Mouse (Mus musculus) kidney, postnatal 25 days (tissue): ENCODE results near the gene Fam43a.

Experiments used
- DNase-seq, 2 experiments: peaks; one replicate each; pipeline ENCODE4 v3.0.0; 2021; ENCODE audit warnings: mixed read lengths in 2 of 2

The Fam43a gene

DNA sequence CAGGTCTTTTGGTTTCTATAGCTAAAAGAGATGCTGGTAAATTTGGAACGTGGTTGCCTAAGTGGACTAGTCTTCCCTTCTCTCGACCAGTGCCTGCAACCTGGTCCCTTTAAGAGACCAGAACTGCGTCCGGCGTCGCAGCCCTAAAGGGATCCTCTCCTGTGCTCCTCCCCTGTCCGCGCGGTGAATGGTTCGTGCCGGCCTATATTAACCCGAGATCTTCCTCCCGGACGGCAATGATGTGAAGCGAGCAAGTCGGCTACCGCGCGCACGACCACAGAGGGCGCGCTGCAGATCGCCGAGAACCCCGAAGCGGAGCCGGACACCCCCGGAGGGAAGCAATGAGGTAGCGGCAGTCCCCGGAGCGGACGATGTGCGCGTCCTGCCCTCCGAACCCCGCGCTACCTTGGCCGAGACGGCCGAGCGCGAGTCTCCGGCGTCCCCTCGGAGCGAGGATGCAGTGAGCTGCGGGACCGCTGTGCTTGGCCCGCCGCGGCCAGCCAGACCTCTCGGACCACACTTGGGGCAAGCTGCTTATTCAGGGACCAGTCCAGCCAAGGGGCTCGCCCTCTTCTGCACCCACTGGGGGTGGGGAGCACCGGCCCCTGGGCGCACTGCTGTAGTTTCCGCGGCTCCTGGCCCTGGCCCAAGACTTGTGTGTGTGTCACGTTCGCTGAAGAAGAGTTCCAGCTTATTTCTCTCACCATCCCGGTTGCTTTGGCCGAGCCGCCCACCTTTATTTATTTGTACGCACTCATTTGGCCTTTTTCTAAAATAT lies at the start of gene Fam43a:
TSS of gene Fam43a (plus strand) at position 233 of the 778 bp plus-strand sequence.
- peak; percentile 94 to 96 for DNase-seq

DNA sequence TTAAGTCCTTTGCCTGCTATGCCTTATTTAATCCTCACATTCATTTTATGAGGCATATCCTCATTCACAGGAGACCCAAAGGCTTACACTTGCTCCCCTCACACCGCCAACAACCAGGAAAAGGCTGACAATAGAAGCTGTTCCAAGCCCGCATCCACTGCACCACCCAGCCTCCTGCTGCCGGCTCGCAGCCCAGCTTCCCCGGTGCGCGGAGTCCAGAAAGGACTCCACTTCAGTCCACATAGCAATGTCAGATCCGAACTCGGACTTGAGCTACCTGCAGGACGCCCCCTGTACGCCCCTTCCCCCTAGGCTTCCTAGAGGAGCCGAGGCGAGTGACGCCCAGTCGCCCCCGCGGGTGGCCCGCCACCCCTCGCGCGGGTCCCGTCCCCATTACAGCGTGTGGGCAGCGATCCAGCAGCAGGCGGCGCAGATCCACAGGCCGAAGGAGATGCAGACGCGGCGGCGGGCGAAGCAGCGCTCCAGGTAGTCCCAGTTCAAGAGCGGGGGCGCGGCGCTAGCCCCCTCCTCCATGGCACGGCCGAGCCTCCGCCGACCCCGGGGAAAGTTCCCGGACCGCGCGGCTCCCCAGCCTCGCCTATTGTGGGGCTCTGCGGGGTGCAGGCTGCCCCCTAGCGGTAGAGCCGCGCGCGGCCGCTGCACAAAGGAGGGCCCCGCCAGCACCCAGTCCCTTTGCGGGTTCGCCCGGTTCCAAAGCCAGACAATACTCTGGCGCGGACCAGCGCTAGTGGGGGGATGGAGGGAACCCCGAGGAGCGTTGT lies 49.4 kb upstream of the Fam43a start:
- DNase-seq = peak; percentile 77 to 79

DNA sequence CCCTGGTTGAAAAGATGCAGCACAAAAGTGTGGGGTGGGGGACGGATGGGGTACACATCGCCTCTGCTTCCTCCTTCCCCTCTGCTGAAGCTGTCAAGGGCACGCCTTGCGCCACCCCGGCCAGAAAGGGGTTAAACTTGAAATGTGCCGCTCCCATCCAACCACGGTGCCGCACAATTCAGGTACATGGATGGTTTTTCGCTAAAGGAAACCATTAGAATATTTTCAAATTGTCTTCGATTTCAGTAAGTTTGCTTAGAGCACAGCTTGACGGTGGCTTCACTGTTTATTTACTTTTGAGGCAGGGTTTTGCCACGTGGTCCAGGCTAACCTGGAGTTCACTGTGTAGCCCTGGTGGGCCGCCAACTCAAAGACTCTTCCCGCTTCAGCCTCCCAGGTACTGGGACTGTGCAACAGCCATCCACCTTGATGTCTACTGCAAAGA lies 48.8 kb upstream of the Fam43a start, which contains the start of gene Tmem44:
TSS of gene Tmem44 (minus strand) at position 95 of the 445 bp plus-strand sequence.
- no peak for DNase-seq

DNA sequence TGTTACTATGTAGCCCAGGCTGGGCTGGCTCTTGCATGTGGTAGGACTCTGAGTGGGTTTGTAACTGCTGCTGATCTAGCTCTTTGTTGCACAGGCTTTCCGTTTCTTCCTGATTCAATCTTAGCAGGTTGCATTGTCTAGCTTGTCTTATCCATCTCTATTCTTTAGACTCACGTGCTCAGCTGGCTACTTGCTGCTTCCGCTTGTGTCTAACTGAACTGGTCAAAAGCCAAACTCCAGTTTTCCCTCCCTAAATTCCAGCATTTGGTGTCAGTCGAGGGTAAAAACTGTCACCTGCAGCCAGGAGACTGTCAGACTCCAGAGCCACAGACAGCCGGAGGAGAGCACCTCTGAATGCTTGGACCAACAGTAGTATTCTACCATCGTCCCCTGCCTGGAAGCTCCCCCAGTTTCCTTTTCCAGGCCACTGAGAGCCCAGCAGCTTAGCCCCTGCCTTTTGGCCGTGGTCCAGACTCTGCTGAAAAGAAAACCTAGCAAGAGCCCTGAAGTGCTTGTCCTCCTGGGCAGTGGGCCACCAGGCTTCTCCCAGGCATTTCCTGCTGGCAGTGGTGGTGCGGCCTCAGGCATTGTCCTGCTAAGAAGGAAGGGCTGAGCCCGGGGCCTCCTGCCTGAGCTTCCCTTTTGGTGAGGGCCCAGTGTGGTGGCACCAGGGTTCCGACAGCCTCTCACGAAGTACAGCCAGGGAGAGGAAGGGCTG lies 46.7 kb upstream of the Fam43a start:
- peak; percentile 90 to 94 for DNase-seq

DNA sequence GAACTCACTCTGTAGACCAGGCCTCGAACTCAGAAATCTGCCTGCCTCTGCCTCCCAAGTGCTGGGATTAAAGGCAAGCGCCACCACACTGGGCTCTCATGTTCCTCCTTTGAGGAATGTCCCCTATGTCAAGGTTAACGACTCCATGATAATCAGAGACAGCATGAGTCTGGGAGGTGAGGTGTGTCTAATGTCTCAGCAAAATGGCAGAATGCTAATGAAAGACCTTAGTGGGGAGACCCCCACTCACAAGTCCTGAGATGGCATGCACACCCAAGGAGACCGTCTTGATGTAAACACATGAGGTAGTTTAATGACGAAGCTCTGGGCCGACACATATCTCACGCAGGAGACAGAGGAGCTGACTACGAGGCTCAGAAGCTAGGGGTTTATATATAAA lies 45.4 kb upstream of the Fam43a start:
- DNase-seq = no peak

DNA sequence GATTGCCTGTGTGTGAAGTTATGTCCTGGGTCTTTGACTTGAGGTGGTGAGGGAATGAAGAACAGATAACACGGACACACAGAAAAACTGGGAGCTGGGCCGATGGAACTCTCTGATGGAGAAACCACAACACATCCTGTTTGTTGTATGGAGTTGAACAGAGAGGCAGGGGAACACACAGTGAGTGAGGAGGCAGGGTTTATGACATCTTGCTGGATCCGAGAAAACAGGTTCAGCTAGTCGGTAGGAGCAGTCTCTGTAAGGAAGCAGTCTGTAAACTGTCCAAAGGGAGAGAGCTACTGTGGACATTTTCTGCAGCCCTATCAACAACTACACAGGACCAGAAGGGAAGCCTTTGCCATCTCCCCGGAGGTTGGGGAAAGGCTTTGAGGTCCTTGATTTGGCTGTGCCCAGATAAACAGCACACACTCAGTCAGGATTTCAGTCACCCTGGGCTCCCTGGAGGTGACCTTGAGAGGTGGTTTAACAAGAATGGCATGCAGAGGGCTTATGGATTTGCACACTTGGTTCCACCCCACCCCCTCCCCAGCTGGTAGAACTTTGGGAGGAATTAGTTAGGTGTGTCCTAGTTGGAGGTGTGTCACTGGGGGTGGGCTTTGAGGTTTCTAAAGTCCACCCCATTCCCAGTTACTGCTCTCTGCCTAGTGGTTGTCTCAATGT lies 40.1 kb upstream of the Fam43a start:
- DNase-seq = no peak

DNA sequence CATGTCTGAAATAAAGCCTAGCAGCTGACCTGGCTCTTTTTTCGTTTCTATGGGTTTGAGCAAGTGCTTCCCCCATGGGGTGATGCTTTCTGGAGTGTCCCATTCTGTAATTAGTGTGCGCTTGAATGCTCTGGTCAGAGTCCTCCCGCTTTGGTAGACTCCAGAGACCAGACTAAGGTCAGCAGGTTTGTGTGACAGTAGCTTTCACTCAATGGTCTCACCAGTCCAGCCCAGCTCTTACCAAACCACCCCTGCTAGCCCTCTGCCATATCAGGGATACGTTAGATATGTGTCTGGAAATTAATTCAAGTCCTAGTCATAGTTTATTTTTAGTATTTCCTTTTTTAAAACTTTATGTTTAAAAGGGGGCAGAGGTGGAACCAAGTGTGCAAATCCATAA lies 38.9 kb upstream of the Fam43a start:
- no peak for DNase-seq

DNA sequence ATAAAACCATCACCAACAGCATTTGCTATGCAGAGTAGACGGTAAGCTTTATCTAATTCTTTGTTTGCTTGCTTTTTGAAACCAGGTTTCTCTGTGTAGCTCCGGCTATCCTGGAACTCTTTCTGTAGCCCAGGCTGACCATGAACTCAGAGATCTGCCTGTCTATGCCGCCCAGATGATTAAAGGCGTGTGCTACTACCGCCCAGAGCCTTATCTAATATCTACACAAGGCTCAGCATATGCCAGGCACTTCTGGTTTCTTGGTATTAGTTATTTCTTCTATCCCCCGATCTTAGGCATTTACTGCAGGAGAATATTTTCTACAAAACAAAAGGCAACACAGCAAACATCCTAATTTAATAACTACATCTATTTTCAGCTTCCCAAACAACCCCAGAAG lies 33.9 kb upstream of the Fam43a start:
- DNase-seq = no peak

DNA sequence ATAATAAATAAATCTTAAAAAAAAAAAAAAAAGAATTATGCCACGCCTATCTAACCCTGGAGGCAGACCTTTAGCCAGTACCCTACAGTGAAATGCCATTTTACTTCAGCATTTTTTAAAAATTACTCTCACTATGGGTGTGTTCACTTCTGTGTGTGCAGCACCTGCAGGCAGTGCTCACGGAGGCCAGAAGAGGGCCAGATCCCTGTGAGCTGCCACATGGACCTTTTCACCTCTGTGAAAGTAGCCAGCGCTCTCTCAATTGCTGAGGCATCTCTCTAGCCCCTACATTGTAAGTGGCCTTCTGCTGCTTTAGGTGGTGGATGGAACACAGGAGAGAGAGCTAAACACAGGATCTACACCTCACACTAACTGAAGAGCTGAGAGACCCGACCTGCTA lies 29.4 kb upstream of the Fam43a start:
- DNase-seq = no peak

DNA sequence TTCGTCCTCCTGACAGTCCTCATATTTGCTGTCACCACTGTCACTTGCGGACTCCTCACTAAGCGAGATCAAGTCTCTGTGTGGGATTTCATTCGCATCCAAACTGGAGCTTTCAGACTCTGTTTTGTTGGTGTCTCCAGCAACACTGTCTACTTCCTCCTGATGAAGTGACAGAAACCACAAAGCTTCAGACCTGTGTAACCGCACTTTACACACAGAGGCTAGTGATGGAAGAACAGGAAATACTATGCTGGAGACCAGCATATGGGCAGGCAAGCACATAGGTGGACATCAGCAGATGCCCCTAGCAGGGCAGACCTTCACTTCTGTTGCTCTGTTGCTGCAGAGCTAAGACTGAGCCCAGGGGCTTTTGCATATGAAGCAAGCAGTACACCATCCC lies 28.1 kb upstream of the Fam43a start:
- DNase-seq = no peak

DNA sequence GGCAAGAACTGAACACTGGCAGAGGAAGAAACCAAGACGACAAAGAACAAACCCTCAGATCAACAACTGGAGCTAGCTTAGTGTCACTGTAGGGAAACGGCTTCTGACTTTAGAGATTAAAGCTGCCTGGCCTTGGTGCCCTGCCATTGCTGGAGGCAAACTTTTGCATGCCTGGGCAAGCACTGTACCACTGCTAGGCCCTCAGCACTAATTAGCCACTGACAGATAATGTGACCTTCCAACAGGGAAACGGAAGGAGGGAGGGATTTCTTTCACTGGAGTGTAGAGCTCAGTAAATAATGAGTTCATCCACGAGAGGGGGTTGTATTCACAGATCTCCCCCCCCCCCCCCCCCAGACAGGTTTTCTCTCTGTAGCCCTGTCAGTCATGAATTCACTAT lies 27.3 kb upstream of the Fam43a start:
- peak; percentile 30 to 60 for DNase-seq

DNA sequence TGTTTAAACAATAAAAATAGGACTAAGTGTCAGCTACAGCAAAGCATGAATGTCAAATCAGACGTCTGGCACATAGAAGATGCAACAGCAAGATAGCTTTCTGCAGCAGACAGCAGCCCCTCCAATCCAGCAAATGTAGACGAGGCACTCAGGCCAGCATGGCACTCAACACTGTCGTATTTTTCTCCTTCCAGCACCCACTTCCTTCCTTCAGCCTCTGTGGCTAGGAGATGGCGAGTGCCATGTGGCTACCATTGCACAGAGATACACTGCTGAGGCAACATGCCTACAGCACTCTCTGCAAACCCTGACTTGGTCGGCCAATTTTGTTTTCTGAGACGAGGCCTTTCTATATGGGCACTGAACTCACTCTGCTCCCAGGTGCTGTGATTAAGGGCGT lies 23.7 kb upstream of the Fam43a start:
- DNase-seq = no peak

GRCm38 (mm10) chr16:30576392-30576791 lies 23.1 kb upstream of the Fam43a start:
- no peak for DNase-seq

DNA sequence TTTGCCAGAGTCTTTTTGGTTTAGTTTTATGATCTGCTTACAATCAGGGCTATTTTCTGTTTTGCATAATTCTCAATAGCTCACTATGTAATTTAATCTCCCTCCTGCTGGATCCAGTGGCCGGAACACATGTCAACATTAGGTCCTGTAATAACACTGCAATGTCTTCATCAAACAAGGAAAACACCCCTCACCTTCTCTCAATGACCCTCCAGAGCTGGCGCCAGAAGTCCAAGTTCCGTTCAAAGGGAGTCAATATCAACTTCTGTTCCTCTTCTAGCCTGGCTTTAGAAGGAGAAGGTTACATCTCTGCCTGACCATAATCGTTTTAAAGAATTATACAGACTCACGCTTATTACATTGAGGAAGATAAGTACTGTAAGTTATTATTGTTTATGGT lies 18.8 kb upstream of the Fam43a start:
- DNase-seq = no peak

DNA sequence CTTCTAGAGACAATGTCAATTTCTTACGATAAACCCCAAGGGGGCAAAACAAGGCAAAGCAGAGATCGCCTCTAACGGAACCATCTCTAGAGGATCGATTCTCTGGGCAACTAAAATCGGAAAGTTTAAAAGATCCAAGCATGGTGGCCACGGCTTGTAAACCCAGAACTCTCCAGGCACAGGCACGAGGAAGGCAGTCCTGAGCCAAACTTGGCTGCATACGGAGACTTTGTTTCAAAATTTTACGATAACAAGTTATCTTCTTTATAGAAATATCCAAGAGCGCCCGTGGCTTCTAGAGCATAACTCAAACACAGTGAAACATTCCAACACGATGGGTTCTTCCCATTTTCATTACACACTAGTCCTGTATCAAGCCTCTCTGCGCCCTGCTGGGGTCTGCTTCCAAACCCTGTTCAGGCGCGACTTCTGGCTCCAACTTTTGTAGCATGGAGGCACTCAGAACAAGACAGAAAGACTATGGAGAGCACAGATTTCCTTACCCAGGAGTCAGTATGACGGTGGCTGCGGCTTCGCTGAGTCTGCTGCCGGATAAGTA lies 12.5 kb upstream of the Fam43a start:
- DNase-seq = no peak

DNA sequence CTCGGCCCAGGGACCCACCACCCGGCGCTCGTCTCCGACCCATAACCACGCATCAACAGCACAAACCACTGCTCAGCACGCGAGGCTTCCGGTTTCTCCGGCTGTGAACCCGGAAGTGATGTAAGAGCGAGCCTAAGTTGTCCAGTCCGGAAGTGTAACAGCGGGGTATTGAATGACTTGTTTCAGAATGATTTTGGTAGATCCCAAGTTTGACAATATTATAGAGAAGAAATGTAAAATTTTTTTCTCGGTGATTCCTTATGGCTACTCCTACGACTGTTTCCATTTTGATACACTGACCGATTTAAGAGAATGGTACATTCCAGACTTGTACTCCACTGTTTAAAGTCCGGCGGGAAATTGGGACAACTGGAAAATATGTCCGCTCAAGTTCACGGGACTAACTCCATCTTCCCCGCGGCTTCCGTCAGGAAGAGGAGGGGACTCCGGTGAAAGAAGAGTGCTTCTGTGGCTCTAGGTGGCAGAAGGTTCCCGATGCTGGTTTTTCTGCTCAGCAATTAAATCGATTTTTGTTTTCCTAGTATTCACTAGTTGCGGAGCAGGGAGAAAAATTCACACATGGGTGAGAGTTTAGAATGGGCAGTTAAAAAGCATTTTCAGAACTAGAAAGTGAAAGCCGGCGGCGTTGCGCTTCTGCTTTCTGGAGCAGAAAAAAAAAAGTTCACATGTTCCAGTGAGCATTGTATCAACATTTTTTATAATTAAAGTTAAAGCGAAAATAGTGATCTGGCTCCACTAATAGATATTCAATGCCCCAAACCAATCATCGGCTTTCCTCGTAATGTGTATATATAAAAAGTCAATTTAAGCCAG lies 11.8 kb upstream of the Fam43a start, which contains the start of gene Lsg1:
TSS of gene Lsg1 (minus strand) at position 99 of the 834 bp plus-strand sequence.
- DNase-seq = peak; percentile 90 to 93

DNA sequence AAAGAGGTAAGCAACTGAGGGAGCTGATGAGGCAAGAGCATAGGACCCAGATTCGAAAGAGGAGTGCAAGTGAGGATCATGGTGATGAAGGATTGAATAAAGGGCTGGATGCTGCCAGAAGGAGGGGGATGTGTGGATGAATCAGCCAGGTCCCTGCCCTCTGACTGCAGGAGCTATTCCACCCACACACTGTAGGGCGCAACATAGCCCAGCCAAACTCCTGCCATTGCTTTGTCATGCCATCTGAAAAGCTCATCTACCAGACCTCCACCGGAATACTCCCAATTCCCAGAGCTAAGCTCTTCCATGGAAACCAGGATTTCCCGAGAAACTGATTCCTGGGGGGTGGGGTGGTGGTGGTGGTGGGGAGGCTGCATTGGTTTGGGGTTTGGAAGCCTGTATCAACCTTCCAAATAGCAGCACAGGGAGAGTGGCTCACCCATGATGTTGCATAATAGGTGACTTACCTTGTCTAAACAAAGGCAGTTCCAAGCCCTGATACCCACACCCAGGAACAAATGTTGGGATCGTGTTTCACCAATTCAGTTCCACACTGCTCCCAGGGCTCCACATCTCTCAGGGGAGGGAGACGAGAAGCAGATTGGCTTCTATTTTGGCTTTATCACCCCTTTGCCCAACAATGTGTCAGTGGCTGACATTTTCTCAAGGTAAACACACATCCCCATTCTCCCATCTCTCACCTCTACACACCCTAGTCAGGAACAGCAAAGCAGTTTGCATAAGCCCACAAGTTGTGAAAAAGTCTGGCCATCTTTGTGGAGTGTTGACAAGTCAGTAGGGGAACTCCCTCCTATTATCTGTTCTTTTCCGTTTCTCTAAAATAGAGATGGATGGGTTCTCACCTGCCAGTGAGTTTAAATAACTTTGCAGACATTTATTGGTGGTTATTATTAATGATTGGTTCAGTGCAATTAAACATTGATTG lies 9.0 kb upstream of the Fam43a start:
- no peak for DNase-seq

DNA sequence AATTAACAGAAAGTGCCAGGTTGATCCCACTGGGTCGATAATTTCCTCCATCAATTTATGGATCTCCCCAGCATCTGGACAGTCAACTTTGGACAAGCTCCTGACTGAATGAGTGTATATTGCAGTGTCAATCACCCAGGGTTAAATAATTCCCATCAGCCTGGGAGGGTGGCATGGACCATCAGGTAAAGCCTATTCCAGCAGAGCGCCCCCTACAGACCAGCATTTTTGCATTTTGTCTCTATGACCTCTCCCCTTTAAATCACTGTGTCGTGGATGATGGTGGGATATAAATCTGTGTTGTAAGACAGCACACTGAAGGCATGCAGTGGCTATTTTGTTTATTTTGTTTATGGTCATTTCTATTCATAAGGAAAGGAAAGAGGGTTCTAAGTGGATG lies 7.5 kb upstream of the Fam43a start:
- peak in 1 of 2 experiments; percentile 23 for DNase-seq

DNA sequence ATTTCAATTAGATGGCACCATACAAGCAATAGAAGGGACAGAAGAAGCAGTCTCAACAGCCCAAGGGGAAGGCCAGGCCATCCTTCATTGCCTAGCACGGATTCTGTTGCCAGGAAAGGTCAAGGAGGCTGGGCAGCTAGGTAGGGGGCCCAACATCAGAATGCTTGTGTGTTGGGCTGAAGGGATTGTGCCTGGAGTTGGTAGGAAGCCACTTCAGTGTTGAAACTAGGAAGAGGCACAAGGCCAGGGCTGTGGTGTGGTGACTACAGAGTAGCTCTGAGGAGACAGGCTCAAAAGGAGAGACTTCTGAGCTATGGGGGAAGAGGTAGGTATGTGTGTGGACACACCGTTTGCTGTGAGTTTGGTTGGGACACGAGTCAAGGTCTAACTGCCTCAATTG lies 4.2 kb upstream of the Fam43a start:
- no peak for DNase-seq
